Mouse (Mus musculus) embryonic facial prominence, embryonic 13.5 days (tissue): Measurements from ENCODE around the gene Pde4d. TPM values are rescaled to one million over a fixed set of nuclear protein-coding genes. Genes with fewer than 3 reads are reported as not detected.

ENCODE experiments used
- ATAC-seq: fragments of 200-750 bp; cut with Nextera tagmentation; 2 replicates; pipeline ENCODE4 v1.8.0; 2017; ENCODE audit warnings: low read depth; ENCODE audit not compliant: insufficient number of reproducible peaks, insufficient read depth, low FRiP score, low TSS enrichment
- H3K27ac ChIP-seq: fragments of 300-500 bp; sonication (generic); 2 replicates; pipeline ENCODE4 v1.5.1; 2015; ENCODE audit warnings: moderate library complexity, mild to moderate bottlenecking, inconsistent platforms
- H3K27me3 ChIP-seq: fragments of 300-500 bp; sonication (generic); 2 replicates; pipeline ENCODE4 v1.6.1; 2015; ENCODE audit warnings: mild to moderate bottlenecking, inconsistent platforms
- H3K36me3 ChIP-seq: fragments of 300-500 bp; sonication (generic); 2 replicates; pipeline ENCODE4 v1.6.1; 2015; ENCODE audit warnings: mild to moderate bottlenecking, inconsistent platforms
- H3K4me1 ChIP-seq: fragments of 300-500 bp; sonication (generic); 2 replicates; pipeline ENCODE4 v1.6.1; 2015; ENCODE audit warnings: inconsistent platforms
- H3K4me2 ChIP-seq: fragments of 300-500 bp; sonication (generic); 2 replicates; pipeline ENCODE4 v1.6.1; 2015; ENCODE audit warnings: moderate library complexity, mild to moderate bottlenecking, inconsistent platforms
- H3K4me3 ChIP-seq: fragments of 300-500 bp; sonication (generic); 2 replicates; pipeline ENCODE4 v1.5.1; 2015; ENCODE audit warnings: mild to moderate bottlenecking, inconsistent platforms
- H3K9ac ChIP-seq: fragments of 300-500 bp; sonication (generic); 2 replicates; pipeline ENCODE4 v1.6.1; 2015; ENCODE audit warnings: mild to moderate bottlenecking, inconsistent platforms
- H3K9me3 ChIP-seq: fragments of 300-500 bp; sonication (generic); 2 replicates; pipeline ENCODE4 v1.6.1; 2016; ENCODE audit warnings: inconsistent platforms
- WGBS: fragments of 180-500 bp; shearing (Covaris S2); methylation state at CpG from one replicate; pipeline ENCODE4 v1.1.7; 2015; ENCODE audit warnings: mixed read lengths; 5-methylcytosine and 5-hydroxymethylcytosine counted together
- polyA plus RNA-seq: library from polyadenylated mRNA; unstranded; fragments of >200 nt; fragmentation: Nextera tagmentation; extraction: Ambion mirVana; gene quantifications from 2 replicates; pipeline ENCODE4 v1.2.1, GENCODE M21; 2015

Gene Pde4d
- polyA plus RNA-seq, 1 experiment from 2014 or later = 22.9 TPM

GRCm38 (mm10) chr13:109261642-109262220, 812.0 kb downstream of the Pde4d start:
- no peaks in the 10 kb centered on the region for H3K36me3 ChIP-seq
- H3K4me1 ChIP-seq = peaks cover 22% of the 10 kb centered on the region
- H3K27ac ChIP-seq = no peak overlapping the region
- H3K4me3 ChIP-seq = peak overlapping the region; percentile 58
- no peak for ATAC-seq
- H3K9me3 ChIP-seq = no peaks in the 10 kb centered on the region
- H3K9ac ChIP-seq = no peak overlapping the region
- peak overlapping the region; percentile 81 for H3K4me2 ChIP-seq
- H3K27me3 ChIP-seq = no peaks in the 10 kb centered on the region
- 16% methylated on average over 5 of the region's 5 CpGs for WGBS

GRCm38 (mm10) chr13:109262501-109262900, 812.8 kb downstream of the Pde4d start:
- WGBS = 35% methylated on average over 5 of the region's 5 CpGs
- H3K9me3 ChIP-seq = no peaks in the 10 kb centered on the region
- H3K4me1 ChIP-seq = peaks cover 23% of the 10 kb centered on the region
- H3K9ac ChIP-seq = peak overlapping the region; percentile 49; the same call in 1 of the 2 replicates
- no peaks in the 10 kb centered on the region for H3K36me3 ChIP-seq
- H3K27me3 ChIP-seq = no peaks in the 10 kb centered on the region
- H3K27ac ChIP-seq = 0 out of 2 replicates have a peak overlapping the region, but pooled peaks have one; percentile 4
- peak overlapping the region; percentile 81 for H3K4me2 ChIP-seq
- no peak for ATAC-seq
- H3K4me3 ChIP-seq = peak overlapping the region; percentile 58

- no peak overlapping the region for H3K9ac ChIP-seq
- H3K27ac ChIP-seq = no peak overlapping the region
- no peak for ATAC-seq
- no peak overlapping the region for H3K4me3 ChIP-seq
- no peaks in the 10 kb centered on the region for H3K36me3 ChIP-seq
- no peaks in the 10 kb centered on the region for H3K9me3 ChIP-seq
- H3K4me2 ChIP-seq = no peak overlapping the region
- no peaks in the 10 kb centered on the region for H3K27me3 ChIP-seq
- peaks cover 23% of the 10 kb centered on the region for H3K4me1 ChIP-seq
Measured at GRCm38 (mm10) chr13:109263833-109264232, 814.1 kb downstream of the Pde4d start.

- no peak for ATAC-seq
- 37% methylated on average over 3 of the region's 3 CpGs for WGBS
- Histone ChIP-seq H3K27me3 (no peaks in the 10 kb centered on the region), H3K9ac (no peak overlapping the region), H3K4me3 (no peak overlapping the region), H3K27ac (no peak overlapping the region), H3K4me2 (no peak overlapping the region), H3K4me1 (peaks cover 3% of the 10 kb centered on the region; the same call in 1 of the 2 replicates), H3K36me3 (no peaks in the 10 kb centered on the region), H3K9me3 (no peaks in the 10 kb centered on the region)
Measured at GRCm38 (mm10) chr13:109268253-109268652, 818.5 kb downstream of the Pde4d start.

GRCm38 (mm10) chr13:109268659-109269322, 819.0 kb downstream of the Pde4d start:
- Histone ChIP-seq H3K36me3 (no peaks in the 10 kb centered on the region), H3K27me3 (no peaks in the 10 kb centered on the region), H3K9ac (no peak overlapping the region), H3K4me3 (no peak overlapping the region), H3K4me2 (no peak overlapping the region), H3K9me3 (no peaks in the 10 kb centered on the region), H3K27ac (no peak overlapping the region), H3K4me1 (peaks cover 3% of the 10 kb centered on the region; the same call in 1 of the 2 replicates)
- 88% methylated on average over 4 of the region's 4 CpGs for WGBS
- no peak for ATAC-seq

GRCm38 (mm10) chr13:109274869-109275268, 825.1 kb downstream of the Pde4d start:
- Histone ChIP-seq H3K9ac (no peak overlapping the region), H3K4me1 (peaks cover 13% of the 10 kb centered on the region), H3K27ac (no peak overlapping the region), H3K4me3 (no peak overlapping the region), H3K4me2 (no peak overlapping the region), H3K36me3 (no peaks in the 10 kb centered on the region), H3K27me3 (no peaks in the 10 kb centered on the region), H3K9me3 (0 out of 2 replicates have a peak, but pooled peaks cover 8% of the 10 kb centered on the region)
- ATAC-seq = no peak
- WGBS = 81% methylated on average over 10 of the region's 10 CpGs

GRCm38 (mm10) chr13:109277792-109278191, 828.0 kb downstream of the Pde4d start:
- Histone ChIP-seq H3K9ac (no peak overlapping the region), H3K4me2 (no peak overlapping the region)
- WGBS = 27% methylated on average over 7 of the region's 7 CpGs

GRCm38 (mm10) chr13:109278504-109278912, 828.8 kb downstream of the Pde4d start:
- Histone ChIP-seq H3K27me3 (no peaks in the 10 kb centered on the region), H3K36me3 (no peaks in the 10 kb centered on the region), H3K9me3 (0 out of 2 replicates have a peak, but pooled peaks cover 8% of the 10 kb centered on the region), H3K4me3 (no peak overlapping the region), H3K9ac (no peak overlapping the region), H3K27ac (no peak overlapping the region), H3K4me2 (peak overlapping the region; percentile 41), H3K4me1 (peaks cover 13% of the 10 kb centered on the region)
- WGBS = 33% methylated on average over 10 of the region's 10 CpGs
- no peak for ATAC-seq

More at GRCm38 (mm10) chr13:109277792-109278191, 828.0 kb downstream of the Pde4d start:
- Histone ChIP-seq H3K4me3 (no peak overlapping the region), H3K27ac (no peak overlapping the region), H3K9me3 (0 out of 2 replicates have a peak, but pooled peaks cover 8% of the 10 kb centered on the region), H3K36me3 (no peaks in the 10 kb centered on the region), H3K27me3 (no peaks in the 10 kb centered on the region), H3K4me1 (peaks cover 13% of the 10 kb centered on the region)
- ATAC-seq = no peak

GRCm38 (mm10) chr13:109279211-109279610, 829.5 kb downstream of the Pde4d start:
- no peak for ATAC-seq
- Histone ChIP-seq H3K9me3 (0 out of 2 replicates have a peak, but pooled peaks cover 8% of the 10 kb centered on the region), H3K27ac (no peak overlapping the region), H3K36me3 (no peaks in the 10 kb centered on the region), H3K4me3 (no peak overlapping the region), H3K4me1 (peaks cover 13% of the 10 kb centered on the region), H3K9ac (no peak overlapping the region), H3K4me2 (no peak overlapping the region), H3K27me3 (no peaks in the 10 kb centered on the region)
- WGBS = 90% methylated on average over 6 of the region's 6 CpGs

- no peak overlapping the region for H3K9ac ChIP-seq
- no peak for ATAC-seq
- no peak overlapping the region for H3K4me2 ChIP-seq
- WGBS = 92% methylated on average over 5 of the region's 5 CpGs
- no peak overlapping the region for H3K4me3 ChIP-seq
- H3K27ac ChIP-seq = no peak overlapping the region
- H3K36me3 ChIP-seq = no peaks in the 10 kb centered on the region
- H3K27me3 ChIP-seq = no peaks in the 10 kb centered on the region
- 0 out of 2 replicates have a peak, but pooled peaks cover 4% of the 10 kb centered on the region for H3K9me3 ChIP-seq
- peaks cover 13% of the 10 kb centered on the region for H3K4me1 ChIP-seq
Measured at GRCm38 (mm10) chr13:109280433-109280832, 830.7 kb downstream of the Pde4d start.

- no peak for ATAC-seq
- no peaks in the 10 kb centered on the region for H3K9me3 ChIP-seq
Measured at GRCm38 (mm10) chr13:109287465-109287864, 837.7 kb downstream of the Pde4d start.

GRCm38 (mm10) chr13:109290922-109291321, 841.2 kb downstream of the Pde4d start:
- H3K27ac ChIP-seq = no peak overlapping the region
- no peaks in the 10 kb centered on the region for H3K27me3 ChIP-seq
- no peaks in the 10 kb centered on the region for H3K4me1 ChIP-seq
- ATAC-seq = no peak
- 45% methylated on average over 4 of the region's 4 CpGs for WGBS
- H3K9me3 ChIP-seq = no peaks in the 10 kb centered on the region
- no peak overlapping the region for H3K9ac ChIP-seq
- no peak overlapping the region for H3K4me3 ChIP-seq
- no peak overlapping the region for H3K4me2 ChIP-seq
- H3K36me3 ChIP-seq = no peaks in the 10 kb centered on the region

More at GRCm38 (mm10) chr13:109287465-109287864, 837.7 kb downstream of the Pde4d start:
- H3K4me1 ChIP-seq = no peaks in the 10 kb centered on the region
- no peak overlapping the region for H3K9ac ChIP-seq
- no peak overlapping the region for H3K4me3 ChIP-seq
- H3K27ac ChIP-seq = no peak overlapping the region
- H3K36me3 ChIP-seq = no peaks in the 10 kb centered on the region
- H3K27me3 ChIP-seq = no peaks in the 10 kb centered on the region
- 92% methylated on average over 6 of the region's 6 CpGs for WGBS
- H3K4me2 ChIP-seq = no peak overlapping the region
